Mouse (Mus musculus) heart, embryonic 16.5 days (tissue): ENCODE measurements around the gene Fam208b. TPM values are rescaled to one million over a fixed set of nuclear protein-coding genes. Genes with fewer than 3 reads are reported as not detected.
A peak's percentile ranks its signal among the peaks of the same experiment; 100 is the strongest.

Experiments
- ATAC-seq: fragments of 200-750 bp; cut with Nextera tagmentation; replicated peaks from 2 replicates; pipeline ENCODE4 v1.8.0; 2017; ENCODE audit warnings: moderate number of reproducible peaks; ENCODE audit not compliant: insufficient read depth, low FRiP score; ENCODE audit errors: extremely low read depth
- H3K27ac ChIP-seq: fragments of 300-500 bp; sonication (generic); 2 replicates; pipeline ENCODE4 v1.5.1; 2014; ENCODE audit warnings: mild to moderate bottlenecking, low read length, control low read depth, moderate library complexity
- H3K27me3 ChIP-seq: fragments of 300-500 bp; sonication (generic); 2 replicates; pipeline ENCODE4 v1.6.1; 2014; ENCODE audit warnings: low read length, mixed read lengths; ENCODE audit not compliant: control insufficient read depth, insufficient read depth
- H3K36me3 ChIP-seq: fragments of 300-500 bp; sonication (generic); 2 replicates; pipeline ENCODE4 v1.6.1; 2014; ENCODE audit not compliant: control insufficient read depth, insufficient read depth
- H3K4me1 ChIP-seq: fragments of 300-500 bp; sonication (generic); 2 replicates; pipeline ENCODE4 v1.6.1; 2014; ENCODE audit warnings: low read length, mixed read lengths; ENCODE audit not compliant: control insufficient read depth, insufficient read depth
- H3K4me2 ChIP-seq: fragments of 300-500 bp; sonication (generic); 2 replicates; pipeline ENCODE4 v1.6.1; 2014; ENCODE audit warnings: low read depth, mild to moderate bottlenecking, control low read depth, low read length
- H3K4me3 ChIP-seq: fragments of 300-500 bp; sonication (generic); 2 replicates; pipeline ENCODE4 v1.5.1; 2014; ENCODE audit warnings: mild to moderate bottlenecking, control low read depth, low read length
- H3K9ac ChIP-seq: fragments of 300-500 bp; sonication (generic); 2 replicates; pipeline ENCODE4 v1.6.1; 2014; ENCODE audit warnings: low read length, control low read depth
- H3K9me3 ChIP-seq: fragments of 300-500 bp; sonication (generic); replicated peaks from 2 replicates; pipeline ENCODE4 v1.6.1; 2016; ENCODE audit warnings: low read length; ENCODE audit not compliant: control insufficient read depth
- WGBS: fragments of 180-500 bp; shearing (Covaris S2); extraction: QIAGEN DNeasy Blood & Tissue Kit; methylation state at CpG from one replicate; pipeline ENCODE4 v1.1.7; 2014; 5-methylcytosine and 5-hydroxymethylcytosine counted together
- polyA plus RNA-seq: library from polyadenylated mRNA; unstranded; fragments of >200 nt; fragmentation: Nextera tagmentation; extraction: Ambion mirVana; gene quantifications from 2 replicates; pipeline ENCODE4 v1.2.1, GENCODE M21; 2015

The Fam208b gene
- polyA plus RNA-seq, 1 experiment from 2014 or later = 6.7 TPM

DNA sequence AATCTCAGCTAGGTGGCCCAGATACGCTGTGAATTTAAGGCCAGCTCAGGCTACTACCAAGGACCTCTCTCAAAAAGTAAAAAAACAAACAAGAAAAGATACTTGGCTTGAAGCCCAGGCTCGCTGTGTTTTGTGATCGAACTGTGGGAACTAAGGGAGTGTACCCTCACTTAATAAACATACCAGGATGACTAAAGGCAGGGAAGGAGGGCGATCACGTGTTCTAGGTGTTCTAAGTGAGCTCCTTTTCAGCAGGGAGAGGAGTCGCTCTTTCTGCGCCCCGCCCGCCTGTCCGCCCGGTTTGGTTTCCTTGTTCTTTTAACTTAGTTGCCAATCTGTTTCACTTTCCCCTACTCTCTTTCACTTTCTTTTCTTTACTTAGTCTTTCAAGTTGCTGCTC is 25.9 kb upstream of the Fam208b start:
- Histone ChIP-seq H3K27ac (no peak overlapping the region), H3K36me3 (no peaks in the 10 kb centered on the region), H3K4me1 (no peaks in the 10 kb centered on the region), H3K9me3 (no peaks in the 10 kb centered on the region), H3K4me2 (peak overlapping the region; percentile 24; the same call in 1 of the 2 replicates), H3K9ac (no peak overlapping the region), H3K4me3 (peak overlapping the region; percentile 13; the same call in 1 of the 2 replicates), H3K27me3 (no peaks in the 10 kb centered on the region)
- 0 out of 2 replicates have a peak, but pooled peaks have one; percentile 25 for ATAC-seq
- 56% methylated on average over 11 of the region's 11 CpGs for WGBS

DNA sequence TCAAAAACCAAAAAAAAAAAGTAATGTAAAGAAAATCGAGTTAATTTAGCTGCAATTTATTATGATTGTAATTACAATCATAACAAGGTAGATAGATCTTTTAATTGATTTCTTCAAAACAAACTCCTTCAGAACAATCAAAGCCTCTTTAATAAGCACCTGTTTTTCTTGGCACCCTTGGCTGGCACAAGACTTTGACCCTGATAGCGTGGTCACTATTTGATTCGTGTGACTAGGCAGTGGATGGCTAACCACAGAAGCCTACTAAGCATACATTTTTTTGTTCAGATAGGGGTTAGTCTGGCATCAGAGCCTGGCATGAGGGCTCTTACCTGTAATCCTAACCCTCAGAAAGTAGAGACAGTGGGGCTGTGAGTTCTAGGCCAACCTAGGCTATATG is 24.2 kb upstream of the Fam208b start:
- 81% methylated on average over 3 of the region's 3 CpGs for WGBS
- Histone ChIP-seq H3K36me3 (no peaks in the 10 kb centered on the region), H3K4me2 (no peak overlapping the region), H3K9me3 (peaks cover 6% of the 10 kb centered on the region), H3K9ac (no peak overlapping the region), H3K4me3 (no peak overlapping the region), H3K4me1 (no peaks in the 10 kb centered on the region), H3K27me3 (no peaks in the 10 kb centered on the region), H3K27ac (no peak overlapping the region)
- ATAC-seq = no peak

GRCm38 (mm10) chr13:3633895-3634811 is 23.2 kb upstream of the Fam208b start, which contains the start of gene Asb13:
TSS of gene Asb13 (plus strand) at chr13:3634032.
- WGBS = under 1% methylated on average over 47 of the region's 47 CpGs
- Histone ChIP-seq H3K36me3 (no peaks in the 10 kb centered on the region), H3K4me2 (peak within 1 kb of the TSS; percentile 86), H3K9ac (peak within 1 kb of the TSS; percentile 88), H3K27ac (no peak within 1 kb of the TSS), H3K4me3 (peak within 1 kb of the TSS; percentile 85), H3K9me3 (peaks cover 6% of the 10 kb centered on the region), H3K4me1 (no peaks in the 10 kb centered on the region), H3K27me3 (no peaks in the 10 kb centered on the region)
- peak; percentile 91 for ATAC-seq

DNA sequence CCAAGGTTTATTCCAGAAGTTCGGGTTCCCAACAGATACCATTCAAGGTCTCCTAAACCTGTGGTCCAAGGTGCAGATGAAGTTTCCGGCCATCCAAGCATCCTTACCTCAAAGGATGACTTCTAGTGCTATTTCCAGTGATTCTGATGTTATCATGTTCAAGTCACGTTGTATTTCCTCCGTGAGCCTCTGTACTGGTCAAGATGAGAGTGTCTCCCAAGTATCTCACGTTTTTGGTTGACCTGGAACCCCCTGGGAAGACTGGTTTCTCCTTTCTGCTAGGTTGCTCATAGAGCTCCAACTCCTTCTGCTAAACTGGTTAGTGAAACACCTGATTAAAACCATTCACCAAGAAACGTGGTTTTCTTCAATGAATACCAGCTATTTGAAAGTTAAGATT is 22.2 kb upstream of the Fam208b start:
- H3K4me2 ChIP-seq = no peak overlapping the region
- H3K4me1 ChIP-seq = no peaks in the 10 kb centered on the region
- H3K27ac ChIP-seq = no peak overlapping the region
- peaks cover 6% of the 10 kb centered on the region for H3K9me3 ChIP-seq
- 28% methylated on average over 6 of the region's 6 CpGs for WGBS
- H3K4me3 ChIP-seq = no peak overlapping the region
- H3K36me3 ChIP-seq = no peaks in the 10 kb centered on the region
- H3K27me3 ChIP-seq = no peaks in the 10 kb centered on the region
- H3K9ac ChIP-seq = no peak overlapping the region
- ATAC-seq = no peak

- Histone ChIP-seq H3K27me3 (no peaks in the 10 kb centered on the region), H3K9ac (no peak overlapping the region), H3K36me3 (no peaks in the 10 kb centered on the region), H3K4me1 (no peaks in the 10 kb centered on the region), H3K4me3 (no peak overlapping the region), H3K9me3 (peaks cover 6% of the 10 kb centered on the region), H3K27ac (no peak overlapping the region), H3K4me2 (no peak overlapping the region)
- 79% methylated on average over 9 of the region's 9 CpGs for WGBS
- ATAC-seq = no peak
Observed at GRCm38 (mm10) chr13:3632551-3632950, 21.6 kb upstream of the Fam208b start.

DNA sequence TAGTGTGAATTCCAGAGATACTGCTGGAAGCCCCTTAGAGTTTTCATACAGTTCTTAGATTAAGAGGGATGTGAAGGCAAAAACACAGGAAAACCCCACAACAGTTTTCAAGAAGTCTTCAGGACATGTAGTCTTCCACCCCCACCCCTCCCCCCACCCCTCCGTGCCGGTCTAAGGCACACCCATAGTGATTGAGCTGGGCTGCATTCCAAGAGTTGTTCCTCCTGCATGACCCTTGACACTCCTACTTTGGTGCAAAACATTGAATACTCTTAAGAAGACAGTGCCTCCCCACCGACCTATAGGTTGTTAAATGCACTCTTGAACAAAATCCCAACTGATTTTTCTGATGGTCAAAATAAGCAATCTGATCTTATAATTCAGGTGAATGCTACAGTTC is 17.2 kb upstream of the Fam208b start:
- peaks cover 6% of the 10 kb centered on the region for H3K9me3 ChIP-seq
- H3K27me3 ChIP-seq = 0 out of 2 replicates have a peak, but pooled peaks cover 3% of the 10 kb centered on the region
- H3K27ac ChIP-seq = no peak overlapping the region
- no peak for ATAC-seq
- no peaks in the 10 kb centered on the region for H3K4me1 ChIP-seq
- WGBS = 23% methylated on average over 3 of the region's 3 CpGs
- no peak overlapping the region for H3K4me2 ChIP-seq
- no peaks in the 10 kb centered on the region for H3K36me3 ChIP-seq
- H3K4me3 ChIP-seq = no peak overlapping the region
- H3K9ac ChIP-seq = no peak overlapping the region

DNA sequence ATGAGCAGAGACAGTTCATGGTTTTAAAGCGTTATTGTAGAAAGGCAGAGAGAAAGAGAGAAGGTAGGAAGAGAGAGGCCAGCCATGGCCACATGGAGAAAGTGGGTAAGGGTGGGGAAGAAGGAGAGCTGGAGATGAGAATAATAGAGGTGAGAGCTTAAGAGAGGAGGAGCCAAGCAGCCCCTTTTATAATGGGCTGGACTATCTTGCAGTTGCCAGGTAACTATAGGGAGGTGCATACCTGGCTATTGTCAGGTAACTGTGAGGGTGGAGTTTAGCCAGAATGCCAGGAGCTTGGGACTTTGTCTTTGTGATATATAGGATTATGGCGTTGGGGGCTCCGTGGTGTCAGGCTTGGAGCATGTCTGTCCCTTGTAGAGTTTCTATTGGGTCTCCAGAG is 16.2 kb upstream of the Fam208b start:
- H3K9ac ChIP-seq = no peak overlapping the region
- ATAC-seq = no peak
- no peak overlapping the region for H3K27ac ChIP-seq
- no peak overlapping the region for H3K4me2 ChIP-seq
- 57% methylated on average over 3 of the region's 3 CpGs for WGBS
- H3K36me3 ChIP-seq = no peaks in the 10 kb centered on the region
- H3K4me1 ChIP-seq = no peaks in the 10 kb centered on the region
- H3K4me3 ChIP-seq = no peak overlapping the region
- peaks cover 6% of the 10 kb centered on the region for H3K9me3 ChIP-seq
- 0 out of 2 replicates have a peak, but pooled peaks cover 3% of the 10 kb centered on the region for H3K27me3 ChIP-seq

- H3K4me2 ChIP-seq = peak overlapping the region; percentile 85
- no peaks in the 10 kb centered on the region for H3K27me3 ChIP-seq
- peaks cover 3% of the 10 kb centered on the region; the same call in 1 of the 2 replicates for H3K4me1 ChIP-seq
- peak overlapping the region; percentile 96 for H3K27ac ChIP-seq
- H3K36me3 ChIP-seq = no peaks in the 10 kb centered on the region
- H3K4me3 ChIP-seq = peak overlapping the region; percentile 96
- WGBS = 0% methylated on average over 47 of the region's 50 CpGs
- H3K9me3 ChIP-seq = peaks cover 5% of the 10 kb centered on the region; the same call in 1 of the 2 replicates
- peak; percentile 37 for ATAC-seq
- peak overlapping the region; percentile 91 for H3K9ac ChIP-seq
Observed at GRCm38 (mm10) chr13:3610118-3610794, 652 bp downstream of the Fam208b start.

DNA sequence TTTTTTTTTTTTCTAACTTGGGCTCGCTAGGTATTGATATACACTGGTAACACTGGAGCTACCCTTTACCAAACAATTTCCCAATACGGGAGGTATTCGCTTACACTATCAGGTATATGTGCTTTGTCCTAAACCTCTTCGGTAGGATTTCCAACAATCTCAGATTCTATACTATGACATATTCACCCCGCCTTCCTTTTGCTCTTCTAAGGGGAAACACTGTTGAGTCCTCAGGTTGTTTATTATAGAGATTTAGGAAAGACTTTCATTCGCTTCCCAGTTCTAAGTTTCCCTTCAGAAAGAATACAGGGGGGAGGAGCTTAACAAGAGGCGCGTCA is 1.2 kb downstream of the Fam208b start:
- Histone ChIP-seq H3K9ac (peak overlapping the region; percentile 91), H3K4me2 (peak overlapping the region; percentile 85), H3K27ac (no peak overlapping the region; the same call in 1 of the 2 replicates), H3K4me1 (peaks cover 3% of the 10 kb centered on the region; the same call in 1 of the 2 replicates), H3K4me3 (peak overlapping the region; percentile 96), H3K36me3 (no peaks in the 10 kb centered on the region), H3K9me3 (peaks cover 5% of the 10 kb centered on the region; the same call in 1 of the 2 replicates), H3K27me3 (no peaks in the 10 kb centered on the region)
- 20% methylated on average over 8 of the region's 8 CpGs for WGBS
- no peak for ATAC-seq
